Mouse (Mus musculus): ENCODE data around the gene Pgpep1.

DNA sequence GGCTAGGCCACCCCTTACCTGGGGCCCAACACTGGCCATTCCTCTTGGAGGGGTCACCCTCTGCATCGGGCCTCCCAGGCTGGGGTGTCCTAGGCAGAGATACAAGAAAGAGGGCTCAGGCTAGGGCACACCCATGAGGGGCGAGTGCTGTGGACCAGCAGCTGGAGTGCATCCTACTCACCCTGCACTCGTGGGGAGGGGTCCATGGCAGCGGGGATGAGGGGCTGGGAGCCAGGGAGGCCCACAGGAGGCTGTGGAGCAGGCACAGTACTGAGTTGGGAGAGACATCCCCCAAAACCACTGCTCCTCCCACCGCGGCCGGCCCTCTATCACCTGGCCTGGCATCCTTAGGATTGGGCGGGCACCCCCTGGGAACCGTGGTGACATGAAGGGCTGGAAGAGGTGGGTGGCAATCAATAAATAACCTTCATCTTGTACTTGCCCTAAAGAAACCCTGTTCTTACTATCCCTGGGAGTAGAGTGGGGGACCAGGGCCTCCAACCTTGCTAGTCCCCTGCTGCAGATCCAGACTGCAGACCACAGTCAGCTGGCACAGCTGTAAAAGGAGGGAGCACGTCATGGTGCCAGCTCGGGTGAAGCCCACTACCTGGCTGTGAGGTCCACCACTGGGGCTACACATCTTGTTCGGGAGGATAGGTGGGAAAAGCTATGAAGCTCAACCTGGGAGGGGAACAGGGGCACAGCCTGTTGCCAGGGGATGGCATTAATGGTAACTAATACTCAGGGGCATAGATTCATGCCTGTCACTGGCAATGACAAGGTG, 60.5 kb downstream of the Pgpep1 start:
- TF ChIP-seq USF1 (IDR thresholded peaks at IDR 0.05; ENCODE audit: low read depth) (no peak), CEBPB (IDR thresholded peaks at IDR 0.05; ENCODE audit: insufficient read depth, poor library complexity, severe bottlenecking) (no peak), POLR2A (IDR thresholded peaks at IDR 0.05; ENCODE audit: insufficient read length, low read depth) (no peak), MAX (IDR thresholded peaks at IDR 0.05; ENCODE audit: low read depth) (no peak), POLR2AphosphoS2 (IDR thresholded peaks at IDR 0.05; ENCODE audit: insufficient read length, low read depth) (no peak), REST (IDR thresholded peaks at IDR 0.05; ENCODE audit: insufficient read depth, insufficient read length) (no peak)

All from myocyte (in vitro differentiated cells).